Mouse (Mus musculus): ENCODE results near the gene Mt2. TPM values are rescaled to one million over a fixed set of nuclear protein-coding genes. Genes with fewer than 3 reads are reported as not detected.

The Mt2 gene
- polyA plus RNA-seq, 1 experiment from 2014 or later, result 13.9 TPM

DNA sequence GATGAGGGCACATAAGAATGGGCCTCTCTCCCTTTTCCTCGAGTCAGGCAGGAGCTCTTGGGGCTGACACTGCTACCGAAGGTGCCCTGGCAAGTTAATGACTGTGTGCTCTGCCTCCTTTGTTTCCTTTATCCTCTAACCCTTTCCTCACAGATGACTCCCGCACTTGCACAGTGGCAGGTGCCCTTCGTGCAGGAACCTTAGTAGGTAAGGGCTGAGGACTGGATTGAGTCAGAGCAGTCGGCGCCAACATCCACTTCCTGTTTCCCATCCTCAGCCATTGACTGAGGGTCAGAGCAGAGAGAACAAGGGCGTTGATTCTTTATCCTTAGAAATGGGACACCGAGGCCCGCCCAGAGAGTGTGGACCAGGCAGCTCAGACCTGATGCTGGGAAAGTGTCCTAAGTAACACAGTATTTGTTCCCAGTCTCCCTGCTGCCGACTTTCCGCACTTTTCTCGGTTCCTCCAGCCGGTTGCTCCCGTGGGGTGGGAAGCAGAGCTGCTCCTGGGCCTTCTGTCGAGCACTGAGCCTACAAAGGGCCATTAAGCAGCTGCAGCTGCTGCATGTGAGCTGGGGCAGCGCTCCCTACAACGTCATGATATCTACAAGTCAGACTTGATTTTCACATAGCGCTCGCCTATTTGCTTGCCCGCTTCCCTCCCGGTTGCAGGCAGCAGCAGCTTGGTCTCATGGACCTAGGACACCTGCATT is 15.0 kb downstream of the Mt2 start:
- no peak for ATAC-seq (replicated peaks)
- H3K9me3 ChIP-seq, result no peaks in the 10 kb centered on the region
- peaks cover 49% of the 10 kb centered on the region for H3K27me3 ChIP-seq (replicated peaks)

DNA sequence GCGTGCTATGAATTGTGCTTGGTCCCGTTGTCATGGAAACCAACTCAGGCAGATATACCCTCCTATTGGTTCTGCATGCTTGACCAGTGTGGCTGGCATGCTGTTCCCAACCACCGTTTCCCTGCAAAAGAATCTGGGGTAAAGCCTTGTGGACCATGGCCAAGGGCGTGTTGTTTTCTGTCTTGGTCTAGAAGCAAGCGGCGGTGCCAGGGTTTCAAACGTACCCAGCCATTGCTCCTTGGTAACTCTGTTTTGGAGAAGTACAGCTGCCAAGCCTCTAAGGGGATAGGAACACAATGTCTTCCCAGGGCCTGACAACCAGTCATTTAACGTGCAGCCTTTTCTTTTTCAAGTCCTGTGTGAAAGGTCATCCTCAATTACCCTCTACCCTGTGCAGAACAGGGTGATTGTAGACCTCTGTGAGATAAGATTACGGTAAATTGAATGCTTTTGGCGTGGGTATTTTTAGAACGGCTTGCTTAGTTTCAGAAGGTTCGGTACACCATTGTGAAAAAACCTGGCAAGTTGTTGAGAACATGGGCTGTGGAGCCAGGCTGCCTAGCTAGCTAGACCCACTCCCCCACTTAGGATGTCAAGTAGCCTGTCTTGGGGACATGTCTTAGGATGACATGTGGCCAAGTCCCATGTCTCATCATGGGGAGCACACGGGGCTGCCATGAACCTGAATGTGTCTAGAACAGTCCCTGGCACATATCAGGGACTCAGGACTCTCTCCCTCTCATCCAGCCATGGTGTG is 17.0 kb downstream of the Mt2 start:
- Histone ChIP-seq H3K4me1 (peaks cover 13% of the 10 kb centered on the region), H3K27me3 (replicated peaks) (peaks cover 29% of the 10 kb centered on the region), H3K4me3 (no peak overlapping the region), H3K9me3 (no peaks in the 10 kb centered on the region), H3K9ac (no peak overlapping the region), H3K27ac (no peak overlapping the region), H3K36me3 (replicated peaks) (no peaks in the 10 kb centered on the region), H3K4me2 (no peak overlapping the region)
- ATAC-seq (replicated peaks), result peak; percentile 49; the same call in 1 of the 2 replicates
- 61% methylated on average over 13 of the region's 13 CpGs for WGBS

More for the DNA sequence above, 15.0 kb downstream of the Mt2 start:
- no peak overlapping the region for H3K9ac ChIP-seq
- 36% methylated on average over 21 of the region's 21 CpGs for WGBS
- peaks cover 21% of the 10 kb centered on the region for H3K4me1 ChIP-seq
- H3K4me2 ChIP-seq, result no peak overlapping the region
- no peak overlapping the region for H3K27ac ChIP-seq
- H3K36me3 ChIP-seq (replicated peaks), result no peaks in the 10 kb centered on the region
- H3K4me3 ChIP-seq, result no peak overlapping the region

DNA sequence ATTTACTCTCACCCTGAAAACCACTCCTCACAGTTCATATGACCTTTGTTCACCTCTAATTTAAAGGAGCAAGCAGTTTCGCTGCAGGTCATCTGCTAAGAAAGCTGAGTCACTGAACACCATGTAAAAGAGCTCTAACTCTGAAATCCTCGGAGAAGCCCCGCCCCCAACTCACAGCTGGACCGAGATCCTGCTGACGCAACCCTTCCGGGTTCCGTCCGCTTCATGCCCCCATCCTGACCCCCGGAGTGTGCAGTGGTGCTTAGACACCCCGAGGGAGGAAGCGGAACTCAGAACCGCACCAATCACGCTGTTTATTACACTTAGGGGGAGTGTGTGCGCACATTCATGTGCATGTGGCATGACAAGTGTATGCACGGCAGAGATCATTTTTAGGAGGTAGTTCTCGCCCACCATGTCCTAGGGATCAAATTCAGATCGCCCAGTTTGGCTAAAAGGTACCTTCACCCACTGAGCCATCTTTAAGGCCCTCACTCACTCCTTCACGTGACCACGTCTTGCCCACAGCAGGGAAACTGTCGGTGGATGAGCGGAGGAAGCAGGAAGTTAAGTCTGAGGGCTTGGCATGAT is 18.7 kb downstream of the Mt2 start:
- peak overlapping the region; percentile 51 for H3K4me2 ChIP-seq
- peak overlapping the region; percentile 24 for H3K4me3 ChIP-seq
- no peaks in the 10 kb centered on the region for H3K9me3 ChIP-seq
- H3K27ac ChIP-seq, result no peak overlapping the region
- peaks cover 18% of the 10 kb centered on the region for H3K27me3 ChIP-seq (replicated peaks)
- H3K9ac ChIP-seq, result no peak overlapping the region
- WGBS, result 26% methylated on average over 21 of the region's 21 CpGs
- H3K4me1 ChIP-seq, result peaks cover 13% of the 10 kb centered on the region
- ATAC-seq (replicated peaks), result no peak
- H3K36me3 ChIP-seq (replicated peaks), result no peaks in the 10 kb centered on the region

GRCm38 (mm10) chr8:94192926-94193325 is 20.5 kb downstream of the Mt2 start:
- Histone ChIP-seq H3K9ac (no peak overlapping the region), H3K27ac (no peak overlapping the region), H3K9me3 (no peaks in the 10 kb centered on the region), H3K4me2 (no peak overlapping the region), H3K4me3 (no peak overlapping the region), H3K27me3 (replicated peaks) (0 out of 2 replicates have a peak, but pooled peaks cover 3% of the 10 kb centered on the region), H3K4me1 (no peaks in the 10 kb centered on the region), H3K36me3 (replicated peaks) (no peaks in the 10 kb centered on the region)
- ATAC-seq (replicated peaks), result no peak
- 68% methylated on average over 1 of the region's 1 CpGs for WGBS

GRCm38 (mm10) chr8:94194591-94195223 is 22.2 kb downstream of the Mt2 start:
- no peak overlapping the region for H3K4me2 ChIP-seq
- H3K27me3 ChIP-seq (replicated peaks), result 0 out of 2 replicates have a peak, but pooled peaks cover 2% of the 10 kb centered on the region
- WGBS, result 90% methylated on average over 7 of the region's 7 CpGs

DNA sequence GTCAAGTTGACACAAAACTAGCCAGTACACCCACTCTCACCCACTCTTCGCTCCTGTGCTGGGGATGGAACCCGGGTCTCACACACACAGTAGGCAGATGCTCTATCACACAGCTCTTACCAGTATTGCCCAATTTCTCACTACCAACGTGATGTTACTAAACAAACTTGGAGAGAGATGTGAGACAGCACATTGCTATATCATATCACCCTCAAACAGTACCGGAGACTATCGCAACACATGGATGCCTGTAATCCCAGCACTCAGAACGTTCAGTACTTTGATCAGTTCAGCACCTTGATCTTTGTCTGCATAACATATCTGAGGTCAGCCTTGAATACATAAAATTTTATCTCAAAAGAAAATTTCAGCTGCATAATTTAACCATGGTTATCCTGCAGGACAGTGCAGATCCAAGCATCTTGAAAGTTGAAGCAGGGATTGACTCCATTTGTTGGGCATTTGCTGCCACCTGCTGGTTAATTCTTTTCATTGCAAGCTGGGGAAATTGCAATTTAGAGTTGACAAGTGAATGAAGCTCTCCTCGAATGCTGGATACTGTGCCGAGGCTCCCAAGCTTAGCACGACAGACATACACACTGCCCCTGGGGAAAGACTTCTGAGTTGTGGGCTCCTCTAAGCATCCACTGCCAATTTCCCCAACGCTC is 26.9 kb downstream of the Mt2 start:
- ATAC-seq (replicated peaks), result peak; percentile 56; the same call in 1 of the 2 replicates
- Histone ChIP-seq H3K4me1 (0 out of 2 replicates have a peak, but pooled peaks cover 2% of the 10 kb centered on the region), H3K4me2 (no peak overlapping the region), H3K36me3 (replicated peaks) (no peaks in the 10 kb centered on the region), H3K9ac (no peak overlapping the region), H3K27me3 (replicated peaks) (no peaks in the 10 kb centered on the region), H3K4me3 (no peak overlapping the region), H3K9me3 (no peaks in the 10 kb centered on the region), H3K27ac (no peak overlapping the region)
- WGBS, result 43% methylated on average over 10 of the region's 10 CpGs

More at GRCm38 (mm10) chr8:94194591-94195223, 22.2 kb downstream of the Mt2 start:
- H3K27ac ChIP-seq, result no peak overlapping the region
- H3K9me3 ChIP-seq, result no peaks in the 10 kb centered on the region
- no peak overlapping the region for H3K4me3 ChIP-seq
- no peak overlapping the region for H3K9ac ChIP-seq
- no peak for ATAC-seq (replicated peaks)
- no peaks in the 10 kb centered on the region for H3K36me3 ChIP-seq (replicated peaks)
- H3K4me1 ChIP-seq, result 0 out of 2 replicates have a peak, but pooled peaks cover 2% of the 10 kb centered on the region

DNA sequence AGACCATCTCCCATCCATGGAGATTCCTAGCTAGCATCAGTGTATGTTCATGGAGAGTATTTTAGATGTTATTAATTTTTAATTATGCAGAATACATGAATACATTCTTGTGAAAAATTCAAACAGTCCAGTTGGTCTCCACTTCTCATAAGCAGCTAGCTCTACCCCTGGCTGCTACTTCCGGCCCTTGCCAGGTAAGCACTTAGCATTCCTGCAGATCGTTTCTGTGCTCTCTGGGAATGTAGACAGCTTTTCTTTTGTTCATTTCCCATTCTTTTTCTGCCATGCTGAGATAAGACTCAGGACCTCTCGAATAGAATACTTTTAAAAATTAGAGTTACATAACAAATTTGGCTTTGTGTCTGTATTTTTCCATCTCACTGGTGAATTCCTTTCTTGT is 31.6 kb downstream of the Mt2 start:
- Histone ChIP-seq H3K27me3 (replicated peaks) (no peaks in the 10 kb centered on the region), H3K36me3 (replicated peaks) (no peaks in the 10 kb centered on the region), H3K9me3 (no peaks in the 10 kb centered on the region), H3K27ac (no peak overlapping the region), H3K9ac (no peak overlapping the region), H3K4me1 (0 out of 2 replicates have a peak, but pooled peaks cover 2% of the 10 kb centered on the region), H3K4me2 (no peak overlapping the region), H3K4me3 (no peak overlapping the region)
- ATAC-seq (replicated peaks), result no peak
- 69% methylated on average over 3 of the region's 3 CpGs for WGBS

GRCm38 (mm10) chr8:94205736-94206135 is 33.3 kb downstream of the Mt2 start:
- H3K27me3 ChIP-seq (replicated peaks), result no peaks in the 10 kb centered on the region
- H3K27ac ChIP-seq, result no peak overlapping the region
- H3K36me3 ChIP-seq (replicated peaks), result no peaks in the 10 kb centered on the region
- H3K9me3 ChIP-seq, result no peaks in the 10 kb centered on the region
- H3K4me3 ChIP-seq, result no peak overlapping the region
- ATAC-seq (replicated peaks), result no peak
- no peak overlapping the region for H3K9ac ChIP-seq
- WGBS, result 17% methylated on average over 5 of the region's 5 CpGs
- no peak overlapping the region for H3K4me2 ChIP-seq
- no peaks in the 10 kb centered on the region for H3K4me1 ChIP-seq

DNA sequence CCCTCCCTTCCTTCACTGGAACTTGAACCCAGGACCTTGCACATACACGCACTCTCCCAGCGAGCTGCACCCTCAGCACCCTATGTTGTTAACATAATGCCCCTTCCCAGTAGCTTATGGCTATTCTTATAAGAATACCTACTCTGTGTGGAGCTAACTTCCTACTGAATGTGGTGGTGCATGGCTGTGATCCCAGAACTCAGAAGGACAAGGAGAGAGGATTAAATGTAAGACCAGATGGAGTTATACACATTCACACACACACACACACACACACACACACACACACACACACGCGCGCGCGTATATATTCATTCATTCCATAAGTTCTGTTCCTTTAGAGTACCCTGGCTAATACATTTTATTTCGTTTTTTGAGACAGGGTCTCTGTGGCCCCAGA is 33.8 kb downstream of the Mt2 start:
- H3K27me3 ChIP-seq (replicated peaks), result no peaks in the 10 kb centered on the region
- no peak for ATAC-seq (replicated peaks)
- WGBS, result 83% methylated on average over 8 of the region's 8 CpGs

DNA sequence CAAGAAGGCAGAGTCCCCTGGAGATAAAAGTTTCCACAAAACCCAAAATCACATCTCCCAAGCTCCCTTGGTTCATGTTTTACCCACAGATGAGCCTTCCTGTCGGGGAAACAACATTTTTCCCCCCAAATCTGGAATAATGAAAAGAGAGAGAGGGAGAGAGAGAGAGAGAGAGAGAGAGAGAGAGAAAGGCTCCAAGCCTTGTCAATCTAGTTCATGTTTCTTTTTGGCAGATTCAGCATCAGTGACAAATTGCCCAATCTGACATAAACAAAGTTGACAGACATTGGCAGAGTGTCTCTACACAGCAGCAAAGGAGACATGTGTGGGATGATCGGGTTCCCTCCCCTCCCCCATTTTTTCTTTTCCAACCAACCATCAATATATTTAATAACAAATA is 35.0 kb downstream of the Mt2 start:
- Histone ChIP-seq H3K27ac (no peak overlapping the region), H3K4me3 (no peak overlapping the region), H3K9me3 (no peaks in the 10 kb centered on the region), H3K4me1 (no peaks in the 10 kb centered on the region), H3K9ac (no peak overlapping the region), H3K36me3 (replicated peaks) (no peaks in the 10 kb centered on the region), H3K4me2 (no peak overlapping the region), H3K27me3 (replicated peaks) (no peaks in the 10 kb centered on the region; the same call in 1 of the 2 replicates)
- no peak for ATAC-seq (replicated peaks)
- WGBS, result 53% methylated on average over 2 of the region's 2 CpGs

More for the DNA sequence above, 33.8 kb downstream of the Mt2 start:
- no peaks in the 10 kb centered on the region for H3K36me3 ChIP-seq (replicated peaks)
- no peak overlapping the region for H3K9ac ChIP-seq
- no peak overlapping the region for H3K4me2 ChIP-seq
- no peaks in the 10 kb centered on the region for H3K4me1 ChIP-seq
- no peaks in the 10 kb centered on the region for H3K9me3 ChIP-seq
- no peak overlapping the region for H3K4me3 ChIP-seq
- H3K27ac ChIP-seq, result no peak overlapping the region

DNA sequence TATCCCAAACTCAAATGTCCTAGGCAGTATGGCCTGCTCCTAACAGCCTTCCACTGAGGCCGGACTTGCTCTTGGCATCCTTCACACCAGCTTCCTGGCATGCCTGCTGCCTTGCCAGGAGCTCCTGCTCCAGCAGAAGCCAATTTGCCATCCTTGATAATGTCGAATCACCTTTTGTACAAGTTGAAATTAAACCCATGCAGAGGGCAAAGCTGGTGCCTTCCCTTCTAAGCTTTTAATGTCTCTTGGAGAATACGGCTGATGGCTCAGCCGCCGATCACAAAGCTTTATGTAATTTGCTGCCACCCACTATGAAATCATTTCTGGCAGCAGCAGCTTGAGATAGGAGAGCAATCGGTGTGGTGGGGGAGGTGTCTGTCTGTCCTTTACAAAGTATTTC is 37.2 kb downstream of the Mt2 start:
- Histone ChIP-seq H3K27me3 (replicated peaks) (no peaks in the 10 kb centered on the region; the same call in 1 of the 2 replicates), H3K9me3 (no peaks in the 10 kb centered on the region), H3K4me3 (no peak overlapping the region), H3K9ac (no peak overlapping the region), H3K27ac (0 out of 2 replicates have a peak overlapping the region, but pooled peaks have one; percentile 29), H3K4me2 (no peak overlapping the region), H3K36me3 (replicated peaks) (no peaks in the 10 kb centered on the region), H3K4me1 (peaks cover 6% of the 10 kb centered on the region)
- ATAC-seq (replicated peaks), result no peak
- WGBS, result 65% methylated on average over 6 of the region's 6 CpGs

Data from midbrain, embryonic 15.5 days (tissue).